Mouse (Mus musculus) CH12.LX (cell line): ENCODE results near the gene Gse1. TPM values are rescaled to one million over a fixed set of nuclear protein-coding genes. Genes with fewer than 3 reads are reported as not detected.

Source experiments
- DNase-seq: peaks from one replicate; pipeline ENCODE4 v3.0.0-alpha.2; 2013; ENCODE audit errors: extremely low read depth
- H3K27ac ChIP-seq: 2 replicates; pipeline ENCODE4 v1.5.1; 2012; ENCODE audit warnings: low read depth, mild to moderate bottlenecking, control low read depth, moderate library complexity; ENCODE audit not compliant: insufficient read depth
- H3K27me3 ChIP-seq: replicated peaks from 2 replicates; pipeline ENCODE3; 2012; ENCODE audit warnings: inconsistent platforms
- H3K36me3 ChIP-seq, 2 experiments: replicated peaks in 1 of 2; 2 replicates each; pipeline versions ENCODE3 to v1.6.1; 2012; ENCODE audit warnings: inconsistent platforms in 1 of 2, low read length in 1 of 2, mild to moderate bottlenecking in 1 of 2, mixed read lengths in 1 of 2, moderate library complexity in 1 of 2; ENCODE audit not compliant: control insufficient read depth in 1 of 2, insufficient read depth in 1 of 2
- H3K4me1 ChIP-seq, 2 experiments: 2 replicates each; pipeline ENCODE4 v1.6.1; 2012; ENCODE audit warnings: inconsistent platforms in 1 of 2, moderate library complexity in 1 of 2; ENCODE audit not compliant: insufficient read depth in 2 of 2, control insufficient read depth in 1 of 2
- H3K4me2 ChIP-seq: 2 replicates; pipeline ENCODE4 v1.6.1; 2012; ENCODE audit warnings: low read depth, mild to moderate bottlenecking, control low read depth; ENCODE audit not compliant: poor library complexity, insufficient read depth, severe bottlenecking
- H3K4me3 ChIP-seq, 3 experiments: fragments of 150-350 bp in 1 of 3; sonication (generic) in 1 of 3; replicated peaks in 1 of 3; 2 replicates each; pipeline versions ENCODE3 to v1.5.1; 2011 to 2012; ENCODE audit warnings: low read depth in 2 of 3, low read length in 2 of 3, mild to moderate bottlenecking in 2 of 3, moderate library complexity in 2 of 3, control low read depth in 1 of 3, improper control_type of control experiment in 1 of 3, inconsistent platforms in 1 of 3, mixed read lengths in 1 of 3; ENCODE audit not compliant: poor library complexity in 1 of 3
- H3K79me2 ChIP-seq: replicated peaks from 2 replicates; pipeline ENCODE4 v1.6.1; 2012; ENCODE audit warnings: mild to moderate bottlenecking, moderate library complexity; ENCODE audit not compliant: control insufficient read depth, poor library complexity, insufficient read depth, severe bottlenecking; ENCODE audit errors: extremely low read depth
- H3K9ac ChIP-seq: 2 replicates; pipeline ENCODE4 v1.6.1; 2012; ENCODE audit warnings: low read depth, mild to moderate bottlenecking, control low read depth, moderate library complexity; ENCODE audit not compliant: insufficient read depth
- H3K9me3 ChIP-seq: replicated peaks from 2 replicates; pipeline ENCODE3; 2012; ENCODE audit warnings: low read length, inconsistent platforms, mixed read lengths
- BHLHE40 ChIP-seq: IDR thresholded peaks from 2 replicates; pipeline ENCODE4 v1.6.1; 2011; ENCODE audit warnings: mild to moderate bottlenecking, low read depth, low read length, improper control_type of control experiment
- CHD1 ChIP-seq: IDR thresholded peaks from 2 replicates; pipeline ENCODE4 v1.6.1; 2012; ENCODE audit warnings: low read depth, low read length, improper control_type of control experiment, inconsistent platforms
- CTCF ChIP-seq, 2 experiments: IDR thresholded peaks in 1 of 2; conservative IDR thresholded peaks in 1 of 2; 2 replicates each; pipeline ENCODE4 v1.5.1; 2011 to 2012; ENCODE audit warnings: low read depth in 2 of 2, low read length in 2 of 2, improper control_type of control experiment in 1 of 2, inconsistent platforms in 1 of 2, mild to moderate bottlenecking in 1 of 2, moderate library complexity in 1 of 2
- ETS1 ChIP-seq: conservative IDR thresholded peaks from 2 replicates; pipeline ENCODE4 v1.6.1; 2012; ENCODE audit warnings: low read depth, mild to moderate bottlenecking, inconsistent platforms, low read length, improper control_type of control experiment, moderate library complexity
- HCFC1 ChIP-seq: IDR thresholded peaks from 2 replicates; pipeline ENCODE4 v1.6.1; 2012; ENCODE audit warnings: low read depth, mild to moderate bottlenecking, inconsistent platforms, low read length, improper control_type of control experiment
- IRF4 ChIP-seq: IDR thresholded peaks from 2 replicates; pipeline ENCODE4 v1.6.1; 2014; ENCODE audit warnings: low read depth, mild to moderate bottlenecking, inconsistent platforms, low read length, improper control_type of control experiment
- JUN ChIP-seq: IDR thresholded peaks from 2 replicates; pipeline ENCODE4 v1.6.1; 2011; ENCODE audit warnings: low read depth, mild to moderate bottlenecking, low read length, improper control_type of control experiment, moderate library complexity; ENCODE audit not compliant: insufficient read depth
- KAT2A ChIP-seq: IDR thresholded peaks from 2 replicates; pipeline ENCODE4 v1.6.1; 2012; ENCODE audit warnings: low read length, improper control_type of control experiment, inconsistent platforms; ENCODE audit not compliant: insufficient replicate concordance
- MAFK ChIP-seq: IDR thresholded peaks from 2 replicates; pipeline ENCODE4 v1.6.1; 2011; ENCODE audit warnings: low read length, improper control_type of control experiment; ENCODE audit not compliant: insufficient replicate concordance
- MAX ChIP-seq: IDR thresholded peaks from 2 replicates; pipeline ENCODE4 v1.6.1; 2011; ENCODE audit warnings: low read length, improper control_type of control experiment
- MAZ ChIP-seq: IDR thresholded peaks from 2 replicates; pipeline ENCODE4 v1.6.1; 2012; ENCODE audit warnings: low read depth, mild to moderate bottlenecking, inconsistent platforms, low read length, improper control_type of control experiment, moderate library complexity
- MEF2A ChIP-seq: IDR thresholded peaks from 2 replicates; pipeline ENCODE4 v1.6.1; 2014; ENCODE audit warnings: low read depth, mild to moderate bottlenecking, inconsistent platforms, low read length, improper control_type of control experiment, borderline replicate concordance
- MXI1 ChIP-seq: IDR thresholded peaks from 2 replicates; pipeline ENCODE4 v1.6.1; 2011; ENCODE audit warnings: mild to moderate bottlenecking, low read depth, low read length, improper control_type of control experiment
- MYC ChIP-seq: IDR thresholded peaks from 2 replicates; pipeline ENCODE4 v1.6.1; 2011; ENCODE audit warnings: low read depth, mild to moderate bottlenecking, improper control_type of control experiment, low read length
- NELFE ChIP-seq: IDR thresholded peaks from 2 replicates; pipeline ENCODE4 v1.6.1; 2011; ENCODE audit warnings: low read depth, low read length, improper control_type of control experiment
- NRF1 ChIP-seq: IDR thresholded peaks from 2 replicates; pipeline ENCODE4 v1.6.1; 2014; ENCODE audit warnings: low read depth, mild to moderate bottlenecking, inconsistent platforms, low read length, improper control_type of control experiment, moderate library complexity
- POLR2A ChIP-seq: IDR thresholded peaks from 2 replicates; pipeline ENCODE4 v1.6.1; 2011; ENCODE audit warnings: low read depth, mild to moderate bottlenecking, improper control_type of control experiment, low read length
- POLR2AphosphoS2 ChIP-seq: IDR thresholded peaks from 2 replicates; pipeline ENCODE4 v1.6.1; 2011; ENCODE audit warnings: low read depth, low read length, improper control_type of control experiment
- RAD21 ChIP-seq: IDR thresholded peaks from 2 replicates; pipeline ENCODE4 v1.6.1; 2011; ENCODE audit warnings: low read depth, mild to moderate bottlenecking, low read length, improper control_type of control experiment, moderate library complexity
- RCOR1 ChIP-seq: conservative IDR thresholded peaks from 2 replicates; pipeline ENCODE4 v1.6.1; 2012; ENCODE audit warnings: low read depth, mild to moderate bottlenecking, inconsistent platforms, low read length, improper control_type of control experiment
- SMC3 ChIP-seq: IDR thresholded peaks from 2 replicates; pipeline ENCODE4 v1.6.1; 2011; ENCODE audit warnings: low read depth, low read length, improper control_type of control experiment
- TCF12 ChIP-seq: IDR thresholded peaks from 2 replicates; pipeline ENCODE4 v1.6.1; 2014; ENCODE audit warnings: low read depth, mild to moderate bottlenecking, inconsistent platforms, low read length, improper control_type of control experiment
- UBTF ChIP-seq: IDR thresholded peaks from 2 replicates; pipeline ENCODE4 v1.6.1; 2012; ENCODE audit warnings: low read depth, mild to moderate bottlenecking, inconsistent platforms, low read length, improper control_type of control experiment, moderate library complexity
- USF2 ChIP-seq: conservative IDR thresholded peaks from 2 replicates; pipeline ENCODE4 v1.6.1; 2011; ENCODE audit warnings: low read depth, low read length, improper control_type of control experiment
- ZC3H11A ChIP-seq: IDR thresholded peaks from 2 replicates; pipeline ENCODE4 v1.6.1; 2012; ENCODE audit warnings: low read depth, mild to moderate bottlenecking, inconsistent platforms, low read length, improper control_type of control experiment
- ZMIZ1 ChIP-seq: IDR thresholded peaks from 2 replicates; pipeline ENCODE4 v1.6.1; 2012; ENCODE audit warnings: low read depth, mild to moderate bottlenecking, inconsistent platforms, low read length, improper control_type of control experiment
- dilution Hi-C: fragments of 300-500 bp; cut with MboI; formaldehyde crosslinking; loops from 2 replicates; pipeline ENCODE4 v1.14.3; 2020; ENCODE audit warnings: low sequenced_read_pairs; ENCODE audit not compliant: extremely low pct_unique_long_range_greater_than_20kb, extremely low pct_ligation_motif_present
- in situ Hi-C: fragments of 300-500 bp; cut with MboI; formaldehyde crosslinking; loops from 3 replicates; pipeline ENCODE4 v1.14.3; 2019; ENCODE audit warnings: low sequenced_read_pairs, low pct_ligation_motif_present, low pct_unique_long_range_greater_than_20kb, mixed read lengths
- polyA plus RNA-seq: library from polyadenylated mRNA; unstranded; fragments of >175 nt; gene quantifications from 2 replicates; pipeline ENCODE4 v1.2.1, GENCODE M21; 2012; ENCODE audit warnings: low read depth; ENCODE audit not compliant: insufficient read length
- total RNA-seq, 2 experiments: library from RNA; depleted of rRNA; stranded (reverse); fragments of 300-350 nt in 1 of 2; fragments of >200 nt in 1 of 2; gene quantifications; 2 replicates each; pipeline ENCODE4 v1.2.3; 2012 to 2014

Gse1 gene
- total and polyA plus RNA-seq, 3 experiments: 1.3 to 9.8 (median 8.5) TPM

GRCm38 (mm10) chr8:120549922-120550321, 321.7 kb downstream of the Gse1 start:
- H3K79me2 ChIP-seq: peaks cover 81% of the 10 kb centered on the region
- DNase-seq: no peak
- H3K4me3 ChIP-seq: no peak overlapping the region
- in situ Hi-C loops (no loop called here), dilution Hi-C loops (no loop called here)
- no peaks in the 10 kb centered on the region for H3K27me3 ChIP-seq
- no peak for TF ChIP-seq POLR2A
- no peak for TF ChIP-seq MAZ
- TF ChIP-seq USF2: no peak
- TF ChIP-seq POLR2AphosphoS2: no peak
- TF ChIP-seq CHD1: no peak
- TF ChIP-seq IRF4: no peak
- TF ChIP-seq ZMIZ1: no peak
- TF ChIP-seq NELFE: no peak
- no peak for TF ChIP-seq UBTF
- TF ChIP-seq MEF2A: no peak
- no peak for TF ChIP-seq BHLHE40
- no peak for TF ChIP-seq ZC3H11A
- no peak for TF ChIP-seq HCFC1
- no peak for TF ChIP-seq TCF12
- TF ChIP-seq NRF1: no peak
- no peak for TF ChIP-seq SMC3
- no peak for TF ChIP-seq JUN
- no peak for TF ChIP-seq MAX
- no peak for TF ChIP-seq KAT2A
- TF ChIP-seq MAFK: no peak
- H3K36me3 ChIP-seq: peaks cover 22 to 76% of the 10 kb centered on the region in 2 experiments
- H3K9me3 ChIP-seq: no peaks in the 10 kb centered on the region
- H3K27ac ChIP-seq: no peak overlapping the region
- no peak overlapping the region for H3K9ac ChIP-seq
- peaks cover 46 to 88% of the 10 kb centered on the region in 2 experiments for H3K4me1 ChIP-seq
- H3K4me2 ChIP-seq: no peak overlapping the region

DNA sequence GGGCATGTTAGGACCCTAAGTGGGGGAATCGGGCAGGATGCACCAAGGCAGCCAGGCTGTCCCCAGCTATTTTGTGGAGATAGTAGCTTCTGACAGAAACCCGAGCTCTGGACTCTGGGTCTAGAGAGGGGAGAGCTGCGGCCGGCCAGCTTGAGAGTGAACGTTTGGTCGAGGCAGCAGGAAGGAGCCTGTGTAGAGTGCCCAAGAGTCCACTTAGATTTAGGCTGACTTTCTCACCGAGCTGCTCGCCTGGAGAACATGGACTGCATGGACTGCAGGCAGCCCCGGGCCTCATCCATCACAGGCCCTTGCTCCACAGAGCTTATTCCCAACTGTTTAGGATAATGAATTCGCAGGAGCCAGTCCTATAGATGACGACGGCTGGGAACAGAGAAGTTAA, 322.2 kb downstream of the Gse1 start:
- DNase-seq: no peak
- dilution Hi-C loops: no loop called here
- H3K4me1 ChIP-seq: peaks cover 44 to 88% of the 10 kb centered on the region in 2 experiments
- peaks cover 81% of the 10 kb centered on the region for H3K79me2 ChIP-seq
- no peaks in the 10 kb centered on the region for H3K27me3 ChIP-seq
- no peak overlapping the region for H3K27ac ChIP-seq
- H3K9me3 ChIP-seq: no peaks in the 10 kb centered on the region
- H3K4me2 ChIP-seq: no peak overlapping the region
- in situ Hi-C loops: no loop called here
- H3K4me3 ChIP-seq: no peak overlapping the region
- no peak for TF ChIP-seq MXI1
- TF ChIP-seq USF2: no peak
- TF ChIP-seq CTCF (conservative IDR thresholded peaks at IDR 0.05 in 1 of 2, IDR thresholded peaks at IDR 0.05 in 1 of 2; ENCODE audit: low read depth in 2 of 2, low read length in 2 of 2): no peak
- TF ChIP-seq HCFC1: no peak
- no peak for TF ChIP-seq ETS1
- no peak for TF ChIP-seq MAFK
- no peak for TF ChIP-seq RAD21
- no peak for TF ChIP-seq RCOR1
- no peak for TF ChIP-seq MYC
- no peak for TF ChIP-seq MAX
- H3K36me3 ChIP-seq: peaks cover 24 to 79% of the 10 kb centered on the region in 2 experiments
- no peak overlapping the region for H3K9ac ChIP-seq
